Mouse (Mus musculus) ES-Bruce4 (cell line): ENCODE measurements around the gene Krt87.

Experiments used
- CTCF ChIP-seq: IDR thresholded peaks from one replicate; pipeline ENCODE4 v1.8.1; 2011; ENCODE audit warnings: low read depth, low read length
- EP300 ChIP-seq: IDR thresholded peaks from 2 replicates; pipeline ENCODE4 v1.6.1; 2011; ENCODE audit warnings: low read depth, low read length; ENCODE audit not compliant: insufficient read depth
- POLR2A ChIP-seq: IDR thresholded peaks from one replicate; pipeline ENCODE4 v1.8.1; 2011; ENCODE audit warnings: low read length; ENCODE audit not compliant: insufficient read depth

GRCm38 (mm10) chr15:101392251-101392650, 46.4 kb downstream of the Krt87 start:
- no peak for TF ChIP-seq CTCF
- no peak for TF ChIP-seq POLR2A
- TF ChIP-seq EP300: no peak
